22 mouse cellular contexts compared by ENCODE assay signal in genomic region chr2:84409796-84410592, GRCm38 (mm10).
"Had no signal": no experiment of that assay in that cellular context is flagged by ENCODE, and none has a peak within 500 bp of the region (broad histone marks: within the 10 kb centered on the region; RNA-seq: fewer than 3 reads in every experiment).

No protein-coding gene starts in this region.

- DNase-seq: gastrocnemius, postnatal 14 days; gastrocnemius, postnatal 36 days; heart, adult 11 months; heart, adult 2 months; heart, postnatal 14 days; heart, postnatal 36 days; kidney, adult 18-20 months; kidney, adult 8-10 months; kidney, postnatal 10 days; kidney, postnatal 25 days; kidney, postnatal 4 days; liver; liver, embryonic 13.5 days had no signal

- H3K4me3 ChIP-seq: heart, adult 2 months; heart, embryonic 13.5 days; heart, embryonic 15.5 days; hindbrain, embryonic 13.5 days; hindbrain, embryonic 15.5 days; layer of hippocampus, adult 2 months; left cerebral cortex, adult 2 months; limb, embryonic 10.5 days; limb, embryonic 12.5 days; liver, embryonic 13.5 days had no signal

- H3K36me3 ChIP-seq: heart, embryonic 15.5 days; hindbrain, embryonic 13.5 days; hindbrain, embryonic 15.5 days; limb, embryonic 10.5 days; limb, embryonic 12.5 days; liver, embryonic 13.5 days had no signal

- H3K27ac ChIP-seq: heart, adult 2 months; heart, embryonic 13.5 days; heart, embryonic 15.5 days; hindbrain, embryonic 13.5 days; hindbrain, embryonic 15.5 days; hindbrain, postnatal 0 days; layer of hippocampus, adult 2 months; left cerebral cortex, adult 2 months; limb, embryonic 10.5 days; limb, embryonic 12.5 days; liver, embryonic 13.5 days had no signal

- H3K9me3 ChIP-seq: heart, embryonic 13.5 days; heart, embryonic 15.5 days; limb, embryonic 10.5 days; limb, embryonic 12.5 days; liver, embryonic 13.5 days had no signal

- H3K4me1 ChIP-seq: heart, embryonic 13.5 days; heart, embryonic 15.5 days; hindbrain, embryonic 13.5 days; hindbrain, embryonic 15.5 days; limb, embryonic 10.5 days; limb, embryonic 12.5 days; liver, embryonic 13.5 days had no signal

- H3K27me3 ChIP-seq: heart, embryonic 13.5 days; heart, embryonic 15.5 days; hindbrain, embryonic 13.5 days; hindbrain, embryonic 15.5 days; limb, embryonic 12.5 days; liver, embryonic 13.5 days had no signal
